Mouse (Mus musculus) lung, adult 2 months (tissue): Measurements from ENCODE around the gene Skap2.

ENCODE experiments used
- CTCF ChIP-seq: fragments of 200-500 bp; IDR thresholded peaks from 2 replicates; pipeline ENCODE4 v1.5.1; 2011; ENCODE audit warnings: mild to moderate bottlenecking, low read length, control low read depth; ENCODE audit not compliant: insufficient read depth
- POLR2A ChIP-seq: fragments of 200-500 bp; IDR thresholded peaks from 2 replicates; pipeline ENCODE4 v1.6.1; 2011; ENCODE audit warnings: low read depth, mild to moderate bottlenecking, control low read depth, low read length, borderline replicate concordance; ENCODE audit errors: extremely low read depth

DNA sequence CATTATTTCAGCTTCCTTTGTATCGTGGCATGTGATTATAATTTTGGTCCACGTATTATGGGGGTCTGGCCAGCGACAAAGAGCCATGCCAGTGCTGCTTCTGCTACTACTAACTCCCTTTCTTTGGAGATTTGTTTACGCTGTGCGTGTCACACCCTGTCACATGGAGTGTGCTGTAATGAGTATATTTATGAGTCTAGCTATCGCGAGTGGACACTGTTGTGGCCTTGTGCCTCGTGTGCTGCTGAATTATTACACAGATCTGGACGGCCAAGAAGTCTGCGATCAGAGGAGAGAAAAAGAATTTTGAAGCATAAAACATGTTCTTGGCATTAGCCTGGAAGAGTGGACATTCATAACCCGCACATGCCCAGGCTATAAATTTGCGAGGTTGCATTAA, 37.7 kb upstream of the Skap2 start:
- TF ChIP-seq CTCF: no peak
- TF ChIP-seq POLR2A: no peak
